Mouse (Mus musculus): ENCODE results near the gene Fxyd2. TPM values are rescaled to one million over a fixed set of nuclear protein-coding genes. Genes with fewer than 3 reads are reported as not detected.

The Fxyd2 gene
- total RNA-seq, 2 experiments from 2014 or later = not detected

DNA sequence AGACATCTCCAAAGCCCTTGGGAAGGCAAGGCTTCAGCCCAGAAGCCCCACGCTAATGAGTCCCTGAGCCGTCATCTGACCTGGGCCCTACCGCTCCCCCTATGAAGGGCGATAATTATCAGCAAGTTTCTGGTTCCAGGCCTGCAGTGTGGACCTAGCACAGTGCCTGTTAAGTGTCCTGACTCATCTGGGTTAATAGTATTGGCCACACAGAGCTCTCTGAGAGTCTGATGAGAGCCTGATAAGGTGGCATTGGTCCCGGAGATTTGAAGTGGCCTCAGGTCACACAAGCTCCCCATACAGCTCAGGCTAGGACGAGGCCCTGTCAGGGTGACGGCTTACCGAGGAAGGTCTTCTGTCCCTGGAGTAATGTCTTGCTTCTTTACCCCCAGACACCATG, 9.9 kb upstream of the Fxyd2 start:
- ATAC-seq (ENCODE audit: poor library complexity, severe bottlenecking) = no peak

DNA sequence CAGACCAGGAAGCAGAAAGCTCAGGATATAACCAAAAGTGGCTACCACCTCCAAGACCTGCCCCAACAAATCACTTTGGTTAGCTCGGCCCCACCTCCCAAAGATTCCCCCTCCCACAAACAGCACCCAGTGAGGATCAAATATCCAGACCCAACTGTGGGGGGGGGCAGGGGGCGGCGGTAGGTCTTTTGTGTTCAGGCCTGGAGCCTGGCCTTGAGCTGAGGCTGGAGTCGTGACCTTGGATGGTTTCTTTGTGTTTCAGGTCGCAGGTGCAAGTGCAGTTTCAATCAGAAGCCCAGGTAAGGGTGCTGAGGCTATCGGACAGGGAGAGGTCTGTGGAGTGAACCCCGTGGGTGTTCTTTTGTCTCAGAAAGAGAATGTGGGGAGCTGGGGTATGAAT, 8.2 kb upstream of the Fxyd2 start:
- ATAC-seq (ENCODE audit: poor library complexity, severe bottlenecking) = no peak

DNA sequence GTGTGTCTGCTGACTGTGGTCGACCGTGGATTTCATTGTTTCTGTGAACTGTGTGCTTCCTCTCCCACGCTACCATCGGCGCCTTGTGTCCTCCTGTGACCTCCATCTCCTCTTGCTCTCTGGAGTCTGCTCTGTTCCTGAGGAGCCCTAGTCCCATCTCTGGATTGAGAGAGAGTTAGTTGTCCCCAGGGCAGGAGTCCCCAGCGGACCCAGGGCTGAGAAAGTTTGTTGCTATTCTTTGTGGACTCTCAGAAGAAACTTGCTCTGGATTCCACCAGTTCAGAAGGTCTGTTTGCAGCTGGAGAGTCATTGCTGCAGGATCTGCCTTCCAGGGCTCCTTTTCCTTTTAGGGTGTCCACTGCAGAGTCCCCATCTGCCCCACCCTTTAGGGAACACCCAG, 4.3 kb upstream of the Fxyd2 start:
- no peak for ATAC-seq (ENCODE audit: poor library complexity, severe bottlenecking)

DNA sequence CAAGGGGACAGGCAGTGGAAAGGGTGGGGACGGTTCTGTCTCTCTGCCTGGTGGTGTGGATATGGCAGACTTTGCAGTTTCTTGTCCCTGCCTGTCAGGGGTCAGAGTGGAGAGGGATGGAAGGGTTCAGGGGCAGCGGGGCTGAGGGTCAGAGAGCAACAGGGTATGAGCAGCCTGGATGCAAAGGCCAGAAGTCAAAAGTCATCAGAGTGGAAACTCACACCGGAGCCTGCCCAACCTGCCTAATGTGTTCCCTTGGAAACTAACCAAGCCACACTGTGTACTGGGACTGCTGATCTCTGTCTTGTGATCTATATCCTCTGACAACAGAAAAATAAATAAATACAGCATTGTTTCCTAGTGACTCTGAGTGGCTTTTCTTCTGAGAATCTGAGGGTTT, 3.7 kb upstream of the Fxyd2 start:
- ATAC-seq (ENCODE audit: poor library complexity, severe bottlenecking) = no peak

DNA sequence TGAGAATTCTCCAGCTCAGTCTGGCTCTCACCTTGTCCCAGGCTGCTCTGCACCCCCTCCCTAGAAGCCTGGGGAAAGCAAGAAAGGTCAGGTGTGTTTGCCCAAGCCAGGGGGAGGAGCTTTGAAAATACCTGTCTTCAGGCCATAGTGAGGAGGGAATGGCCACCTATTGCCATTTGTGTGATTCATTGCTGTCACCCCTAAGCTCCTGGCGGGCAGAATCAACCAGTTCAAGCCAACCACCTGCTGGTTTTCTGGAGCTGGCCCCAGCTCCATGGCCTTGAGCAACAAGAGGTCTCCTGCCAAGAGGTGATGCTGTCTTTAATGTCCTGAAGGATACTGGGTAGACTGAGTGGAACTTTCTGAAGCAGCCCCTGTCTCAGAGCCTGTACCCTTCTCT, 1.1 kb upstream of the Fxyd2 start:
- ATAC-seq (ENCODE audit: poor library complexity, severe bottlenecking) = no peak

DNA sequence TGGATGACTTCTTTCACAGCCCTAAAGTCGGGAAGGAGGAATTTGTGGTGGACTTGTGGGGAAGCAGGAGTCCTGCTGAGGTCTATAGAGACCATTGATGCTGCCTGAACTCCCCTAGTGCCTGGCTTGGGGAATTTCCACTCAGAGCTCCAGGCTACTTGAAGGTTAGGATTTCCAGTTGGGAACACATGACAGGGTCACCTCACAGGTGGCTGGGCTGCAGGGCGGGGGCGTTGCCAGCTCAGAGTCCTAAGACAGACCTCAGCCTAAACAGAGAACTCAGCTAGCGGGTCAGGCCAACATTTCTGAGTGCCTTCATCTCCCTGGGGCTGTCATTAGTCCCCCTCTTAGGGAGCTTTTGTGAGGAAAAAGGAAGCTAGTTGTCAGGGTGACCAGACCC, 2.4 kb downstream of the Fxyd2 start:
- no peak for ATAC-seq (ENCODE audit: poor library complexity, severe bottlenecking)

DNA sequence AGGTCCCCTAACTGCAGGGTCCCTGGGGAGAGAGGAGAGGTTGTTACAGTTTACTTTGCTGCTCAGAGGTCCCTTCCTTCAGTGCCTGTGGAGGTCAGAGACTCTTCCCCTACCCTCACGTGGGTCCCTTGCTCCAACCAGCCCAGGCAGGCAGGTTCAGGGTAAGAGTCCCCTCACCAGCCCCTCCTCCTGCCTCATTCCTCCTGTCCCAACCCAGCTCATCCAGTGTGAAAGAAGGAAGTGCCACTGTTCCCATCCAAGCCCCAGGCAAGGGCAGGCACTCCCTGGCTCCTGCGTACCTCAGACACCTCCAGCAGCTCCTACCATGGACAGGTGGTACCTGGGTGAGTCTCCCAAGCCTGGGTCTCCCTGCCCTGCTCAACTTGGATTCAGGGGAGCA, 3.5 kb downstream of the Fxyd2 start:
- no peak for ATAC-seq (ENCODE audit: poor library complexity, severe bottlenecking)

DNA sequence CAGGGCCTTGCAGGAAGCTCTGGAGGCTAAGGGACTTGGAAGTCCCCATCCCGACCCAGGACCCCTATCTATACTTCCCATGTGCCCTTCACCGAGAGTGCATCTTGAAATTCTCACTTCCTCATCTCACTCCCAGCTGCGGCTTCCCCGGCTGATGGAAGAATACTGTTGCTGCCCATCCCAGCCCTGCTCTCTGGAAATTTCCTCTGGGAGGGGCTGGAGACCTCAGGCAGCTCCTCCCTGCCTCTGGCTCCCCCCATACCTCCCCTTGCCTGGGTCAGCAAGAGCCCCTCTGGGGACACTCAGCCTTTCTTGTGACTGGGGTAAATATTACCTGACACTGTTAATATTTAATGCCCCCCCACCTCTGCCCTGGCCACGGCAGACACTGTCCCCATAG, 6.2 kb downstream of the Fxyd2 start:
- peak; percentile 51; the same call in 1 of the 2 replicates for ATAC-seq (ENCODE audit: poor library complexity, severe bottlenecking)

DNA sequence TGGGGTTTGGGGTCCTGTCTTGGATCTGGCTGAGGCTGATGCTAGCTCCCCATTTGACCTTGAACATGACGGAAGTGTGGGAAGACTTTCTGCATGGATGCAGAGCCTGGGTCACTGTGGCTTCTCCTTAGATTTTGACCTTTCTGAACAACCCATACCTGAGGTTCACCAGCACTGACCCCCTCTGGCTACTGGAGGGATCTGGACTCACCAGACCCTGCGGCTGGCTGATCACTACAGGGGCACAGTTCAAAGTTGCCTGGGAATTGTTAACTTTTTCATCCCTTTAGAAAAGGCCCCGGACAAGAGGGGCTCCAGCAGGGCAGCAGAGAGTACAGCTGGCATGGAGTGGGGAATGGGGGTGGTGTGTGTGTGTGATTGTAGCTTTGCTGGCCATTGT, 7.3 kb downstream of the Fxyd2 start:
- no peak for ATAC-seq (ENCODE audit: poor library complexity, severe bottlenecking)

DNA sequence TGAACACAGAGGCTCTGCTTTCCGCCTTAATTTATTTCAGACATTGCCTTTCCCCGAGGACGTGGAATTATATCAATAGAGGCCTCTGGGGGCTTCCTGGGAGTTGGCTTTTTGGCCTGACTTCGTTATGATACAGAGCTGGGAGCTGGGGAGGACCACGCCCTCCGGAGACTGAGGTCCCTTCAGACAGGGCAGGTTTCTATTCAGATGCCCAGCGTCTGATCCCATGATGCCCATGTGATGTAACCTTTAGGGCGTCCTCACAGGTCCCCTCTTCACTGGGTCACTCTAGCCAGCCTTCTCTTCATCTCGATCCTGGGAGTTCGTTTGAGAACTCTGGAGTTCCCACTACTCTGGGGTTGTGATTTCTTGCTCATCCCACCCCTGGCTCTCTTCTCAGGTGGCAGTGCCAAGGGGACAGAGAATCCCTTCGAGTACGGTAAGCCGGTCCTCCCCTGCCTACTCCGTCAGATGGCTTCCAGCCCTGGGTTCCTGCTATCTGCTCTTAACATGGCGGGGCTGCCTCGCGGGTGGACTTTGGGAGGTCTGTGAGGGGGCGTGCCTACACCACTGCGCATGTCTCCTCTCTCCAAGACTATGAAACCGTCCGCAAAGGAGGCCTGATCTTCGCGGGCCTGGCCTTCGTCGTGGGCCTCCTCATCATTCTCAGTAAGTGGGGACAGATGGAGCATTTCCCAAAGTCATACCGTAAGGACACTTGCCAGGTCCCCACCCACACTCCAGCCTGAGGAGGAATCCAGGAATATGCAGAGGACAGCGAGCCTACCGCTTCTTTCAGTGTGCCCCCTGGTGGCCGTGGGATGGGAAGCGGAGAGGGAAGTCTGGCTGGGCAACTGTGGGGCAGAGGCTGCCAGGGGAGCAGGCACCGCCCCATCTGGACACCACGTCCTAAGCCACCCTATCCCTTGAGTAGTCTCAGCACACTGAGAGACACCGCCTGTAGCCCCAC, 8.5 kb downstream of the Fxyd2 start:
- ATAC-seq (ENCODE audit: poor library complexity, severe bottlenecking) = peak; percentile 60

DNA sequence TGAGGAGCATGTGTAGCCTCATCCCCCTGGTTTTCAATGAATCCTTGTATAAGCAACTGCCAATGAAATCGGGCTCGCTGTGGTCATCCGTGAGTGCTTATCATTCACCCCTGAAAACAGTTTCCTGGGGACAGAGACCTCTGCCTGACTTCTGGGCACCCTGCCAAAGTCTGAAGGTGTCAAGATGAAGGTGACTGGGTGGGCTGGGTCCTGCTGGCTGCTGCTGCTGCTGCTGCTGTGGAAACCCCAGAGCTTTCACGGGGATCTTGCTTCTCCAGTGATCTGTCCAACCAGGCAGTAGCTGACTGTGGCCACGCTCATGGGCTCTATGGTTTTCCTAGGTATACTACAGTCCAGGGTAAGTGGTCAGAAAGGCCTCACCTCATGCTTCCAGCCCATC, 10.7 kb downstream of the Fxyd2 start:
- ATAC-seq (ENCODE audit: poor library complexity, severe bottlenecking) = no peak

DNA sequence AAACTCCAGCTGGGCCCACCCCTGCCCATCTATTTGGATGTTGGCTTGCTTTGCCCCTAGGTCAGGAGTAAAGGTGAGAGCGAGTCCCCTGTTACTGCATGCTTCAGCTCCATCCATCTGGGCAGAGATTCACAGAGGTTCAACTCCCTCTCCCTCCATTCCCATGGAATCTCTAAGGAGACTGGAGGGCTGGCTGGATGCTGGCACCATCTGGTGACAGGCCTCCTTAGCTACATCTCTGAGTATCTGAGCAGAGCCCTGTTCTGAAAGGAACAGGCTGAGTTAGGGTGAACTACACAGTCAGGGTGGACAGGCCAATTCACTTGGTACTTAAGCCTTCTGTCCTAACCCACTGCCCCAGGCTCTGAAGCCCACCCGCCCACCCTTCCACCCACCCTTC, 11.1 kb downstream of the Fxyd2 start:
- ATAC-seq (ENCODE audit: poor library complexity, severe bottlenecking) = no peak

DNA sequence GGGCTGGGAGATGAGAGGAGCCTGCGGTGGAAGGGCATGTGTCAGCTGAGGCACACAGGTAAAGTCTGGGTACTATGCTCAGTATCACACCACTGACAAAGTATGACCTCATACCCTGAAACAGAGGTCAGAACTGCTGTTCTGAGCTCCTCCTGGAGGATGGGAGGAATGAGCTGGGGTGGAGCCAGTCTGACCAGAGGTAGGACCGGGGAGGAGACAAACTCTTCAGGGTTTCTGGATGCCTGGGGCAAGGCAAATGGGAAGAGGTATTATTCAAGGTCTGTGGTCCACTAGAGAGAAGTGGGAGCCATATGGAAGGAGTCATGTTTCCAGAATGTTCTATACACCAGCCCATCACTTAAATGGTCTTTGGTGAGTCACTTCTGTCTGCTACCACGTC, 11.6 kb downstream of the Fxyd2 start:
- no peak for ATAC-seq (ENCODE audit: poor library complexity, severe bottlenecking)

DNA sequence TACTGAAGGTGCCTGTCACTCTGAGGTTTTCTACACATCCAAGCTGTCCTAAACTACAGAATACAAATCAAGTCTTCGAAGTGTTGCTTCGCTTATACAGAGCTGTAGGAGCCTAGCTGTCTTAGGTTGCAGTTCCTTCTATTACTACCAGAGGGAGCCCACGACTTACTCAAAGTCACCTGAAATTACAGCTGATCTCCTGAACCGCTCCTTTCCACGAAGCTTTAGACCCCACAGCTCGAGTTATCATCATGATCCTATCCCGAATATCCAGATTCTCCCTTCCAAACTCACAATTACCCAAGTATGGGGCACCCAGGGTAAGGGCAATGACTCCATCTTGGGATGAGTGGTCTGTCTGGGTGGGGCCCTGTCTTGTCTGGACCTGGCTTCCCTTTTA, 12.3 kb downstream of the Fxyd2 start:
- peak; percentile 49 for ATAC-seq (ENCODE audit: poor library complexity, severe bottlenecking)

DNA sequence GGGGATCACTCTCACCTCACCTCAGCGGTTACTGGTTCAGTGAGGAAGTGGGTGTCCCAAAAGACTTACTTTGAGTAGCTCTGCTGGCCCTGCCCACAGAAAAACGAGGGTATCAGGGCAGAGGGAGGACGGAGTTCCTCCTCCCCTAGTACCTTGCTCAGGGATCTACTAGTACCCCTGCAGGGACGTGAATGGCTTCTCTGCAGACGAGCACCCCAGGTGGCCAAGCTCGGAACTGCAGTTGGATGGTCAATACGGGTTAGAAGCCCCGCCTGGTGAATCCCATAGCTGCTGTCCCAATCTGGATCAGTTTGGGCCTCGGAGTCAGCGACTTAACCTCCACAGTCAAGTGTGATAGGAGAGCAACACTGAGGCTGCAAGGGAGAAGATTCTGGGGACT, 12.8 kb downstream of the Fxyd2 start:
- ATAC-seq (ENCODE audit: poor library complexity, severe bottlenecking) = peak; percentile 81

DNA sequence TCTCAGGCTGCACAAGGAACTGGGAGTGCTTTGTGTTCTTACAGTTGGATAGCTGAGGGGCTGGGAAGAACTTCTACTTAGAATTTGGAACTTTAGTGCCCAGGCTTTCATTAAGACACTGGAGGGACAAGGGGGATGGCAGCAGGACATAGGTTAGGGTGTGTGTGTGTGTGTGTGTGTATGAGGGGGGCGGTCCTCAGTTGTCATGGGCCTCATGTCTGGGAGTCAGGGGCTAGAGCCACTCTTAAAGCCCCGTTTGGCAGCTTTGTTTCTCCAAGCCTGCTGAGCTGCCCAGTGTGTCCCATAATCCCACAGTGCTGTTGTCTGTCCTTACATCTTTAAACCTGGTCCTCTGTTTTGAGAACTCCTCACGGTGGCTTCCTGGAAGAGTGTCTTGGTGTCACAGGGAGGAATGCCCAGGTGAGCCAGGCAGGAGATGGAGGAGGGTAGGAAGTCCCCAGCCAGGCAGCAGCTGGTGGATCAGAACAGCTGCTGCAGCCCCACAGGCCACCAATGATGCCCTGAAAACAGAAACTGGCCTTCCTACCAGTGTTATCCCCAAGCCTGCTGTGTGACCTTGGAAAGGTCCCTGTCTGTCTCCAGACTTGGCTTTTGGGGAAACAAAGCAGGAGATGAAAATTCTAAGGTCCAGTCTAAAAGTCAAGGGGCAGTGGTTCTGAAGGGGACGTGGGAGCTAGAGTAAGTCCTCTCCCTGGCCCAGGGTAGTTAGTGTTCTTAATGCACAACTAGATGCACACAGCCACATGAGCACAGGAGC, 13.4 kb downstream of the Fxyd2 start:
- no peak for ATAC-seq (ENCODE audit: poor library complexity, severe bottlenecking)

DNA sequence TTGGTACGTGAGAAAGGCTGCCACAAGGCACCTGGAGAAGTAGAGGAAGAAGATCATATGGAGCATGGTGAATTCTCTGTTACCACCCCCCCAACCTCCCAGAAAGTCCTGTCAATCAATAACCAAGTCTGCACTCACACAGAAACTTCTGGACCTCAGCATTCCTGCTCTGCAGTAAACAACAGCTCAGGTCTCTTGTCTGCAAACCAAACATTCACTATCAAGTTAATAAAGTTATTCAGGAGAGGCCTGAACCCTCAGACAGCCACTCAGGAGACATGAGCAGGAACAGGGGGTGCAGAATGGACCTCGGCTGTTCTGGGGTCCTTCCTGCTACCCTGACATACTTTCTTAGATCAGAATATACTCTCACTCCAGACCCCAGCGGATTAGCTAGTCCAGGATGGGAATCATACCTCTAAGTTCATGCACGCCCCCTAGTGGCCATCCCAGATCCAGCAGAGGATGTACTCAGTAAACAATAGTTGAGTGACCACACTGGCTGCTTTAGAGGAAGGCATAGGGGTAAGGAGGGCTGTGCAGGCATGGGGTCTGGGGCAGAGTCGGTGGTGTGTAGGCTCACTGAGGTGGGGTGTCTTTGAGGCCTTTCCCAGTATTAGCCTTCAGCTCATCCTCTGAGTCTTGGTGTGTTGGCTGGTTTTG, 14.1 kb downstream of the Fxyd2 start:
- no peak for ATAC-seq (ENCODE audit: poor library complexity, severe bottlenecking)

DNA sequence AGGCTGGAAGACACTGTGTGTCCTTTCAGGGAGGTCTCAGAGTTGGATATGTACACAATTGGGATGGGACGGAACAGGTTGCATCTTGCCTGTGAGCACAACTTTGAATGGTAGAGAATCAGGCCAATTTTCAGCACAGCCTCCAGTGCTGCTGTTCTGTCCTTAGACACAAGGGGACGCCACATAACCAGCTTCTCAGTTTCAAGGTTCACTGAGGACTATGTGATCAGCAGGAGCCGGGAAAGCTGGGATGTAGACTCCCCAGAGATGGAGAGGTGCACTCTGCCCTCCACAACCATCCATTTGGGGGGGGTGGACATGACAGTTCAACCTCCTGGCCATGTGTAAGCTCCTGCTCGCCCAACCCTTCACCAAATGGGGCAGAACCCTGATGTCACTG, 16.4 kb downstream of the Fxyd2 start:
- no peak for ATAC-seq (ENCODE audit: poor library complexity, severe bottlenecking)

DNA sequence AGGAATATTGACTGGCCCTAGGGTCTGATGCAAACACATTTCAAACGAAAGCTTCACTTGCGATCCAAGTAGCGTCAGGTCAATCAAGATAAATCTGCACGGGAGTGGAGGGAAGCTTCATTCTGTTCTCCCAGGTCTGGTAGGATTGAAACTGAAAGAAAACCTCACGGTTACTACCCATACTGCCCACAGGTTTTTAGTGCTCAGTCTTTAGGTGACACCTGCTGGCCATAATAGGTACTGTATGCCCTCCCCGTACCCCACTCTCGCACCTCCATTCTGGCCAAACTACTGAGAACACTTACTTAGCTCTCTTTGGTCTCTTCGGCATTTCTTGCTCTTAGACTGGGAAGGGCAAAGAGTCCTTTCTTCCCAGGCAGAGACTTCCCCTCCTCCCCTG, 17.8 kb downstream of the Fxyd2 start:
- ATAC-seq (ENCODE audit: poor library complexity, severe bottlenecking) = peak; percentile 86

DNA sequence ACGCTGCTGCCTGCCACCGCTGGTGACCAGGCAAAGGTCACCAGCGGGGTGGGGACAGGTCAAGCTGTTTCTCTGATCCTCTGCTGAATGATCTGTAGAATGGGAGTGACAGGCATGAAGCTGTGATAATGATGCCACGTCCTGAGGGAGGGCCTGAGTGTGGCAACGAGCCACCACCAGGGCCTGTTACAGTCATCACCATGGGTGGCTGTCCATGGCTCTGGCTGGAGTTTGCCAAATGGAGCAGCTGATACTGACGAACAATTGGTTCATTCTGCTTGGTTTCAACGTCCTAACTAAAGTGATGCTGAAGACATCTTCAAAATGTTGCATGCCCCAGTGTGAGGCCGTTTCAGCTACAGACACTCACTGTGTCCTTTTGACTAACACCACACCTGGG, 18.8 kb downstream of the Fxyd2 start:
- no peak for ATAC-seq (ENCODE audit: poor library complexity, severe bottlenecking)

DNA sequence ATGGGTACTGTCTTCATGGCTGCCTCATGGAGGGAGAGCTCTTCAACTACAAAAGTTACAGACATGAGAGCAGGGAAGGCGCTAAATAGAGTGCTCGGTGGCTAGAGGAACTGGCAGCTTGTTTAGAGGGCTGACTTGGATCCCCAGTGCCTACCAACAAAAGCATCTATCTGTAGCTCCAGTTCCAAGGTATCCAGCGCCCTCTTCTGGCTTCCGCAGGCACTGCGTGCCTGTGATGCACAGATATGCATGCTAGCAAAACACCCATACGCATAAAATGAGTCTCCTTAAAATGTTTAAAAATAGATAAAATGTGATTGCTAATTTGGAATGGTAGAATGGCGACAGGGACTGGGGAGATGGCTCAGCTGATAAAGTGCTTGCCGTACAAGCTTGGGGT, 21.7 kb downstream of the Fxyd2 start:
- ATAC-seq (ENCODE audit: poor library complexity, severe bottlenecking) = no peak
